Comparison of ENCODE assay signal across 23 mouse cellular contexts in genomic region chr4:139225944-139226343, GRCm38 (mm10). TPM values are rescaled to one million over a fixed set of nuclear protein-coding genes. Genes with fewer than 3 reads are reported as not detected.
DNase-seq lines count a peak whose midpoint lies in the region; ATAC-seq and TF ChIP-seq lines count a peak whose summit lies in the region.
"Had no signal": no experiment of that assay in that cellular context is flagged by ENCODE, and none has a peak within 500 bp of the region (broad histone marks: within the 10 kb centered on the region; RNA-seq: fewer than 3 reads in every experiment).

No protein-coding gene starts in this region.

- no peak overlapping the region for H3K4me3 ChIP-seq in heart, embryonic 15.5 days
- H3K4me3 ChIP-seq in heart, embryonic 10.5 days = no peak overlapping the region
- H3K4me3 ChIP-seq in kidney, embryonic 15.5 days (replicated peaks) = no peak overlapping the region
- H3K4me3 ChIP-seq in testis, adult 2 months (ENCODE audit: control insufficient read depth, low read depth, low read length) = no peak overlapping the region
- H3K4me3 ChIP-seq: embryonic facial prominence, embryonic 13.5 days; forebrain, embryonic 12.5 days; hindbrain, embryonic 12.5 days had no signal

- no peak for TF ChIP-seq POLR2A in testis, adult 2 months (IDR thresholded peaks at IDR 0.05; ENCODE audit: control insufficient read depth, low read depth, low read length)

- no peaks in the 10 kb centered on the region for H3K27me3 ChIP-seq in heart, embryonic 15.5 days
- no peaks in the 10 kb centered on the region for H3K27me3 ChIP-seq in heart, embryonic 10.5 days (ENCODE audit: insufficient read depth, poor library complexity, severe bottlenecking)
- no peaks in the 10 kb centered on the region for H3K27me3 ChIP-seq in kidney, embryonic 15.5 days
- no peaks in the 10 kb centered on the region for H3K27me3 ChIP-seq in testis, adult 2 months (ENCODE audit: control insufficient read depth, insufficient read depth, low read length)
- H3K27me3 ChIP-seq: embryonic facial prominence, embryonic 13.5 days; forebrain, embryonic 12.5 days; hindbrain, embryonic 12.5 days had no signal

- no peaks in the 10 kb centered on the region for H3K36me3 ChIP-seq in heart, embryonic 15.5 days
- peaks cover 21% of the 10 kb centered on the region for H3K36me3 ChIP-seq in heart, embryonic 10.5 days
- H3K36me3 ChIP-seq in kidney, embryonic 15.5 days = peaks cover 13% of the 10 kb centered on the region
- no peaks in the 10 kb centered on the region for H3K36me3 ChIP-seq in testis, adult 2 months (ENCODE audit: control insufficient read depth, insufficient read depth, low read length)

- H3K4me2 ChIP-seq in heart, embryonic 15.5 days = no peak overlapping the region
- no peak overlapping the region for H3K4me2 ChIP-seq in kidney, embryonic 15.5 days
- H3K4me2 ChIP-seq: embryonic facial prominence, embryonic 13.5 days; forebrain, embryonic 12.5 days; heart, embryonic 11.5 days; hindbrain, embryonic 12.5 days had no signal

- peak; percentile 50 for DNase-seq in adrenal gland, adult 2 months
- DNase-seq in adrenal gland, postnatal 10 days = no peak
- no peak for DNase-seq in heart, embryonic 10.5 days (ENCODE audit: low spot score)
- DNase-seq in kidney, postnatal 10 days = no peak
- no peak for DNase-seq in testis, postnatal 10 days (ENCODE audit: low spot score)
- DNase-seq: B cell, adult 2 months; cerebellum, adult 18-20 months; cerebellum, adult 9-11 months; cerebellum, postnatal 36 days; gastrocnemius, postnatal 14 days; heart, postnatal 4 days had no signal

- H3K9me3 ChIP-seq in heart, embryonic 15.5 days (replicated peaks) = no peaks in the 10 kb centered on the region
- H3K9me3 ChIP-seq in heart, embryonic 10.5 days = no peaks in the 10 kb centered on the region
- no peaks in the 10 kb centered on the region for H3K9me3 ChIP-seq in kidney, embryonic 15.5 days (replicated peaks)
- H3K9me3 ChIP-seq: embryonic facial prominence, embryonic 13.5 days; forebrain, embryonic 12.5 days; G1E; hindbrain, embryonic 12.5 days had no signal

- H3K27ac ChIP-seq in heart, embryonic 15.5 days = 0 out of 2 replicates have a peak overlapping the region, but pooled peaks have one; percentile 45
- H3K27ac ChIP-seq in heart, embryonic 10.5 days = no peak overlapping the region
- H3K27ac ChIP-seq in kidney, embryonic 15.5 days = 0 out of 2 replicates have a peak overlapping the region, but pooled peaks have one; percentile 62
- H3K27ac ChIP-seq in testis, adult 2 months (ENCODE audit: control insufficient read depth, insufficient read depth, low read depth, low read length) = peak overlapping the region; percentile 62
- H3K27ac ChIP-seq: embryonic facial prominence, embryonic 13.5 days; forebrain, embryonic 12.5 days; hindbrain, embryonic 12.5 days had no signal

- H3K9ac ChIP-seq in heart, embryonic 15.5 days = no peak overlapping the region
- no peak overlapping the region for H3K9ac ChIP-seq in kidney, embryonic 15.5 days
- H3K9ac ChIP-seq: forebrain, embryonic 12.5 days; hindbrain, embryonic 12.5 days had no signal

- no peak for TF ChIP-seq CTCF in testis, adult 2 months (IDR thresholded peaks at IDR 0.05; ENCODE audit: control insufficient read depth, insufficient read depth, insufficient replicate concordance, low read depth, low read length)

- H3K4me1 ChIP-seq in heart, embryonic 15.5 days (replicated peaks) = peaks cover 68% of the 10 kb centered on the region
- H3K4me1 ChIP-seq in heart, embryonic 10.5 days = peaks cover 73% of the 10 kb centered on the region
- H3K4me1 ChIP-seq in kidney, embryonic 15.5 days = peaks cover 54% of the 10 kb centered on the region
- peaks cover 20% of the 10 kb centered on the region for H3K4me1 ChIP-seq in testis, adult 2 months (ENCODE audit: control insufficient read depth, insufficient read depth, low read length)

- WGBS in heart, embryonic 15.5 days = 79% methylated on average over 4 of the region's 4 CpGs
- WGBS in heart, embryonic 10.5 days = 91% methylated on average over 4 of the region's 4 CpGs
- 70% methylated on average over 4 of the region's 4 CpGs for WGBS in kidney, embryonic 15.5 days

- no peak for ATAC-seq in heart, embryonic 15.5 days (replicated peaks; ENCODE audit: insufficient number of reproducible peaks, insufficient read depth, low FRiP score, low read depth)
- no peak for ATAC-seq in kidney, embryonic 15.5 days (replicated peaks; ENCODE audit: low FRiP score)
- ATAC-seq: CD4-positive, CD25-positive, alpha-beta regulatory T cell, adult 4 months; forebrain, embryonic 16.5 days; hindbrain, embryonic 16.5 days; inflammation-experienced regulatory T-cells, adult 6 months had no signal

RNA-seq across cellular contexts. Expression of gene Capzb, which starts 33.2 kb away (rescaled TPM):
- 100 to 1,000 TPM; 312 to 392 TPM for total RNA-seq in adrenal gland, adult 2 months (2021)
- 140 and 199 TPM in 2 replicates for polyA plus RNA-seq in adrenal gland, adult 2 months (2012; rRNA removed)
- 100 to 1,000 TPM; 323 to 342 TPM for total RNA-seq in adrenal gland, postnatal 10 days (2021)
- 363 and 375 TPM in 2 replicates for polyA plus RNA-seq in heart, embryonic 15.5 days (2015; fragmentation: Nextera tagmentation; extraction: Ambion mirVana)
- polyA plus RNA-seq in heart, embryonic 10.5 days (2016; fragmentation: Nextera tagmentation; extraction: Ambion mirVana) = 450 and 452 TPM in 2 replicates
- 392 and 395 TPM in 2 replicates for polyA plus RNA-seq in kidney, embryonic 15.5 days (2015; fragmentation: Nextera tagmentation; extraction: Ambion mirVana)
- polyA plus RNA-seq in testis, adult 2 months (2012; rRNA removed) = 286 and 311 TPM in 2 replicates
